Mouse (Mus musculus) heart, postnatal 14 days (tissue): ENCODE results near the gene Gucy1b1. TPM values are rescaled to one million over a fixed set of nuclear protein-coding genes. Genes with fewer than 3 reads are reported as not detected.

Source experiments
- DNase-seq, 2 experiments: peaks; one replicate each; pipeline ENCODE4 v3.0.0; 2021 to 2022
- intact Hi-C: fragments of 180-260 bp; cut with DNase I; formaldehyde crosslinking; loops from one replicate; pipeline ENCODE4 v1.15.1; 2025
- long read RNA-seq, 2 experiments: library from polyadenylated mRNA; stranded (forward); transcript quantifications; one replicate each; pipeline ENCODE4 v2.0.0; 2021
- total RNA-seq, 2 experiments: library from RNA; stranded (reverse); gene quantifications; 2 replicates each; pipeline ENCODE4 v1.2.3; 2021

Gucy1b1 gene
- 10 to 100 TPM; 19.8 to 21.1 TPM for total RNA-seq
- long read RNA-seq, experiment 1, transcript Gucy1b1-201 (14 exons, 3,223 nt) = major isoform, 20 of 21 reads
- long read RNA-seq, experiment 1, partial matches to known transcripts = 0 of 21 reads
- long read RNA-seq, experiment 1, other reads (novel, unspliced or antisense) = 0 of 21 reads
- long read RNA-seq, experiment 2, transcript Gucy1b1-201 (14 exons, 3,223 nt) = major isoform, 17 of 19 reads
- long read RNA-seq, experiment 2, partial matches to known transcripts = 1 of 19 reads
- long read RNA-seq, experiment 2, other reads (novel, unspliced or antisense) = 1 of 19 reads

DNA sequence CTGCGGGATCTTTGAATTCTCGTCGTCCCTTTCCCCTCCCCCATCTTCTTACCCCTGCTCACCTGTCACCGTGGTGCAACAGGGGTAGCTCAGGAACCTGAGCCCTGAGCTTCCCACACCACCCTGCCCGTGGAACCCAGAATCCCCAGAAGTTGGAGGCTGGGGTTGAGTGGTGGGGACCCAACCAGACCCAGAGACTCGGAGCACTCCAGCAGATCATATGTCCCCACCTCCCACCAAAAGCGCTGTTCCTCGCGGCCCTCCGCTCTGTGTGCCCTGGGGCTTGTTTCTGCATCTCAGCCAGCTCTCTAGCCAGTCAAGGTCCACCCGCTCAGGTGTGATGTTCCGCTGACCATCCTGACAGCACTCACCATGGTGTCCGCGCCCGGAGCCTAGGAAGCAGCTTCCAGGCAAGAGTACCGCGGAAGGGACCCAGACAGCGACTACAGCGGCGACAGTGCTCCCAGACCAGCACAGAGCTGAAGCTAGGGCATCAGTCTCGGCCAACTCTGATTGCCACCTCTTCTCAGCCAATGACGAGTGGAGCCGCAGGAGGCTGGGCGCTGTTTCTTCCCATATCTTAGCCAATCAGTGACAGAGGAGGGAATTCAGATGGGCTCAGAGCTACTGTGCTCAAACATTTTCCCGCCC is at the start of gene Gucy1b1:
TSS of gene Gucy1b1 (minus strand) at position 489 of the 651 bp plus-strand sequence.
- intact Hi-C loops = loop anchor here (5.0 kb wide), 1 partner anchor 63 kb away; no protein-coding TSS in a partner anchor
- peak; percentile 68 to 69 for DNase-seq

DNA sequence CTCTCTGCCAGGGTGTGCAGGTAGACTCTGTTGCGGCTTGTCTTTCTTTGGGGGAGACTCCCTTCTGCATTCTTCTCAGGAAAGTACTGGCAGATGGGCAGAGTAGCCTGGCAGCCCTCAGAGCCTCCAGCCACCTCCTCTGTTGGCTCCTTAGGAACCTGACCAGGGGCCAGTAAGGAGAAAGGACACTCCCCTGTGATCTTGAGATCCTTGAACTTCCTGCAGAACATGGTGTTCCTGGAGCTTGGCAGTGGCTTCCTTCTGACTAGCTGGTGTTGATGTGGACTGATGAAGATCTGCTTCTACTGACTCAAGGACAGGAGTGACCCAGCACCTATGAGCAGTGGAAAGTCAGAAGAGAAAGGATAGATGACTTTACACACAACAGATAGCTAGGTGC is 44.4 kb upstream of the Gucy1b1 start:
- no peak for DNase-seq
- intact Hi-C loops = no loop called here

DNA sequence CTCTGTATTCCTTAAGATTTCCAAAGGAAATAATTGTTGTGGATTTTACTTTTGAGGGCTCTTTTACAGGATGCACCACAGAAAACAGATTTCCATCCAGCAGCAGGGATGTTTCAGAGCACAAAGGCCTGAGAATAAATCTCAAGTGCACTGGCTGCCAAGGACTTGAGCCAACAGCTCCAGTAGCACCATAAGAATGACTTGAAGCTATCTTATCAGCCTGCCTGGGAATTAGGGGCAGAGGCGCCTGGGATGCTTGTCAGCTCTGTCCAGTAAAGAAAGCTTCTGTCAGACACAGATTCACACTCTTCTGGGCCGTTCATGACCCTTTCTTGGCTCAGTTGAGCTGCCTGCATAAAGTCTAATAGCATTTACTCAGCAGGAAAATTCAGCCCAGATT is 38.0 kb upstream of the Gucy1b1 start:
- intact Hi-C loops = no loop called here
- peak; percentile 55 to 63 for DNase-seq

DNA sequence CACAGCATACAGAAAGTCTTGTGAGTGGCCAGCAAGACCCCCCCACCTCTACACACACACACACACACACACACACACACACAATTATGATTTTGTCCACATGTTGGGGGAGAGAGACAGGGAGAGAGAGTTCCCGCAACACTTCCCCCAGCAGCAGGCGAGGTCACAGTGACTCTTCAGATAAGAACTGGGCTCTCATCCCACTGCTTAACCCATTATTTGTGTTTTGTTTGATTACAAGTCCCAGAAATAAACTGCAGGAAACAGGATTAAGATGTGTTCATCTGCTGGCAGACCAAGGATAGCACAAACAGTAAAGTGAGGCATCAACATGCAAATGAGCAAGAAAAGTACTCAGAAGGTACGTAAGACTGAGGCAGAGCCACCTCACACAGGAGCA is 37.5 kb upstream of the Gucy1b1 start:
- DNase-seq = peak; percentile 19 to 56
- intact Hi-C loops = no loop called here

DNA sequence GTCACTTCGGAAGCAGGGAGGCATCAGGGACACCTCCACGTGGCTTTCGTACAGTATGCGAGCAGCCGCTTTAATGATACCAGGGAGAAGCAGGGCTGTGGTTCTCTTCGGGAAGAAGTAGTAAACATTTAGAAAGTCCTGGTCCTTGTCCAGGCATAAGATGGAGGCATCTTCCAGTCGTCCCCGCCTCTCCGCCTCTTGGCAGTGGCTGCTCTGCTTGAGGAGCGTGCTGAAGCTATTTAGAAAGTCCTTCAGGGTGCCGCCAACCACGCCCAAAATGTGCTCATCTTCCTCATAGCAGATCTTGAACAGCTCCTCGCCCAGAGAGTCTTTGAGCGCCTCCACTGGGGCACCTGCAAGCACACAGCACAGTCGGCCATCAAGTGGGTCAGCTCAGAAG is 34.5 kb upstream of the Gucy1b1 start:
- no peak for DNase-seq
- intact Hi-C loops = no loop called here

DNA sequence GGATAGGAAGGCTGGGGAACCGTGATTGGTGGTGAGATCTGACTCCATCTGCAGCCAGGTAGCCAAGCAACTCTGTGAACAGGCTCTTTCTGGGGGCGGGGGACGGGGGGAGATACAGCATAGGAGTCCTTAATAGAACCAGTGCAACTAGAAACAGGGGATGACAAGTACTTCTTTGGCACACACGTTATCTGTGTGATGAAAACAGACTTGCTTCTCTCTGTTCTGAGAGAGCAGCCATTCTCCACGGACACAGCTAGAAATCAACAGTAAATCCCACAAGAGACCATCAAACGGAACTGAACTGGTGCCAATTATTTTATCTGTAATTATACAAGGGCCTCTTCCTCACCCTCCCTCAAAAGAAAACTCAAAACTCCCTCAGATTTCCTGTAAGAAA is 29.7 kb upstream of the Gucy1b1 start:
- DNase-seq = no peak

DNA sequence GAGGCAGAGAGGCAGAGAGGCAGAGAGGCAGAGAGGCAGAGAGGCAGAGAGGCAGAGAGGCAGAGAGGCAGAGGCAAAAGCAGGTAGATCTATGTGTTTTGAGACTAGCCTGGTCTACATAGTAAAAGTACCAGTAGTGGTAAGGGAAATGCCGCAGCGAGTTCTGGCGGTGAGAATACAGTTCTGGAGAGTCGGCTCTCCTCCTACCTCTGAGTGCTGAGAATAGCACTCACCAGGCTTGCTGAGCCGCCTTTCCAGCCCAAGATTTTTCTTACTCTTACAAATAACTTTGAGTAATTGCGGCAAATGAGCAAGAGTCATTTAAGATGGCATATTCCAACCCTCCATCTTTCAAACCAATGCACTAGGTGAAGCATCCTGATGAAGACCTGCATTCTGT is 24.6 kb upstream of the Gucy1b1 start:
- intact Hi-C loops = no loop called here
- no peak for DNase-seq

More for the DNA sequence above, 29.7 kb upstream of the Gucy1b1 start:
- intact Hi-C loops = no loop called here

DNA sequence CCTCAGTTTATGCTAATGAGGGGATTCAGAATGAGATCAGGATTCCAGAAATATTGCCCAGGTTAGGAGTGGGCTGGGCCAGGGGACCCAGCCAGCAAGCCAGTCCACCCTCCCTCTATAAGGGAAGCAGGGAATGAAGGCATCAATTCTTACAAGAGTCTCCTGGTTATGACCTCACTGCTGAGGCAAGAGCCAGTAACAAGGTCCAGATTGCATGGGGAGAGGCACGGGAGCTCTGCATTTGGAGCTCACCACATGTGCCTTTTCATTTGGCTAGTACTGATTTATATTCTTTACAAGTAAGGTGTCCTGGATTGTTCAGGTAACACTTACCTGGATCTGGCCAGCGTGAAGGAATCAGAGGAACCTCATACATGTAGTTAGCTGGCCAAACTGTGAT is 22.3 kb upstream of the Gucy1b1 start:
- intact Hi-C loops = no loop called here
- DNase-seq = no peak

DNA sequence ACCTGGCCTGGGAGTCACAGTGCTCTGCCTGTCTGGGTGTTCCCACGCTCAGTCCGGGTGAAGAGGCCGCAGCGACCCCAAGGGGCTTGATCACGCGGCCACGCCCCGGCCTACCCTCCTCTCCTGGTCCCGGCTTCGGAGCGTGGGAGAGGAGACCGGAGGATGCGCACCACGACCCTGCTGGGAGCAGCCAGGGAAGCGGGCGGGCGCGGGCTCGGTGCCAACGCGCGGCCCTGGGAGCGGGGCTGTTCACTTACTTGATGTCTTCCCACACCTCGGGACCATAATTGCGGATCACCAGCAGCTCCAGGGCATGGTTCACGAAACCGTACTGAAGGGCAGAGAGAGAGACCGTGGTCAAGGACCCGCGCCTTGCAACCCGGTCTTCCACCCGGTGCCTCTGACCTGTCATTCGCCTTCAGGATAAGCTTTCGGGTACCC is 728 bp downstream of the Gucy1b1 start:
- DNase-seq = peak; percentile 72 to 74
- intact Hi-C loops = loop anchor here (5.0 kb wide), 1 partner anchor 64 kb away; no protein-coding TSS in a partner anchor

DNA sequence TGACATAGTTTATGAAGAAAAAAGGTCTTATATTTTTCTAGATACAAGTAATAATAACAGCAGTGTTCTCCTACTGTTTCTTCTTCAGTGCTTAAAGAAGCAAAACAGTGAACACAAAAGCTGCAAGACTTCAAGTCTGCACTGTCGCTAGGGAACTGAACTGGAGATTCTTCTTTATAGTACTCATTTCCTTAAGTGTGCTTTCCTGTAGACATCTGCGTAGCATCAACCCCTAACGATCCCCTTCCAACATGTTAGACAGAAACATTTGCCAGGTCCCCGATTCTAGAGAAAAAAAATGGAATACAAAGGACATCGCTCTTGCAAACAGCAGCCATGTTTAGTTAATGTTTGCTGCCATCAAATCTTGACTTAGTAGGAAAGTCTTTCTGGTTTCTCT is 6.7 kb downstream of the Gucy1b1 start:
- intact Hi-C loops = no loop called here
- no peak for DNase-seq

DNA sequence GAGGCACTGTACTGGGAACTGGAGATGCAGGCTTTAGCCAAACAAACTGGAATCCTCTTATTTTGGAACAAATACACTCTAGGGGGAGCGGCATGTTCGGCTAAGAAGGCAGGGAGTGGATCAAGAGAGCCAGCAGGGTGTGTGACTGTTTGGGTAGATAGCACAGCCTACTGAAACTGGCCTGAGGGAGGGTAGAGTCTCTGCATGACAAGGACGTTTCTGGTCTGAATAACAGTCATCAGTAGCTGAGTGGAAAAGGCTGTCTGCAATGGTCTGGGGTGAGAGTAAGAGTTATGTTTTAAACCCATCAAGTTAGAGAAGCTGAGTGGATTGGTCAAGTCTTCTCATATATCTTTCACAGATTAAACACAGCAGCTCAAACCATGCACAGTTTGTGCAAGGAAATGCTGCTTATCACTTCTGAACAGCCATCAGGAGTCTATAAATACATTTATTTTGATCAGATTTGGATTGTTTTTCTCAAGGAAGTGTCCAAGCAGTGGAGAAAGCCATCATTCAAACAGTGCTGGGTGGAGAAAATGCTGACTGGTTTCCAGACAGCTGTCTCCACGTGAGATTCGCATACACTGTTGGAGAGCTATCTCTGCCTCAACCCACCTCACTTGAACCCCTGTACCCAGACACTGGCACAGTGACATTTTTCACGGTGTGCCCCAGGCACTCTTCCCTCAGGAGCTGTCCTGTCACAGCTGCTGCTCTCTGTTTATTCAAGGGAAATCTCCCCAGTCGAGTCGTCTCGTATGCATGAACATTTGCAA is 12.9 kb downstream of the Gucy1b1 start:
- DNase-seq = no peak
- intact Hi-C loops = no loop called here

DNA sequence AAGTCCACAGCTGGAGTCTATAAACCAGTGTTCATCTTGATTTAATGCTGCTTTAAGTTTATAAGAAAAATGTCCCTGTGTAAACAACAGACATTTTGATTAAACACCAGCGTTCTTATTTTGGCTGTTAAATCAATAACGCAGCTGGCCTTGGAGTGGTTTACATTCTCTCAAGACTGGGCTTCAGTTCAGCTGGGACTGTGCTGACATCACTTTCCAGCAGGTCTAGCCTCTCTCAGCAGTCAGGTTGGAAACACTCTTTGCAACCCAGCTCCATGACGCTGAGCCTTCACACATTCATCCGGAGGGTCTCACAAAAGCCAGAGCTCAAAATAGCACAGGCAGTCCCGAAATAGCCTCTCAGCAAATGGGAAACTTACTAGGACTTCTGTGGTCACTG is 17.3 kb downstream of the Gucy1b1 start:
- intact Hi-C loops = no loop called here
- DNase-seq = no peak

DNA sequence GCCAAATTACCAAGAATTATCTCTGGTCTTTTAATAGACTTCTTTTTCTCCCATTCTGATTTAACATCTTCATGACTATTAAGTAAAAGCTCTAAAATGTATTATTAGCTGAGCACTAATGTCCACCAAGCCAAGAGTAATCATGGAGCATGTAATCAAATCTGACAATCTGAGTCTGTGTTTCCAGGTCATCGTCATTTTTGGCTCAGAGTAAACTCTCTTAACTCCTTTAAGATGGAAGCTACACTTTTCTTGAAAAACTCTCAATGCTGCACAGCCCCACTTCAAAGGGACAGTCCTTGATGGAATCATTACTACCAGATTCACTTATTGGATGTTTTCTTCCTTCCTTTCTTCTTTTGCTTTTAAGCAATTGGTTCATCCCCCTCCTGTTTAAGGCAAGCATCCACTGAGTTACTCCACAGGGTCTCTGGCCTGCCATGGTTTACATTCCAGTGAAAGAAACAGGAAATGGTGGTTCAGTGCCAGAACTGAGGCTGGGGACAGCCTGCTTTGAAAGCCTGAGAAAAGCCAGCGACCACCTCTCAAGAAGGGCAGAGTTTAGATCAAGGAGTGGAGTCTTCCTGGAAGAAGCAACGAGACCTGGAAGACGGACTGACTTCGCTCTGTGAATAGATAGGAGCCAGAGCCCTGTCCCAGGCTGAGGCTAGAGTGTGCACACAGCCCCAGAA is 20.1 kb downstream of the Gucy1b1 start:
- DNase-seq = no peak
- intact Hi-C loops = no loop called here

DNA sequence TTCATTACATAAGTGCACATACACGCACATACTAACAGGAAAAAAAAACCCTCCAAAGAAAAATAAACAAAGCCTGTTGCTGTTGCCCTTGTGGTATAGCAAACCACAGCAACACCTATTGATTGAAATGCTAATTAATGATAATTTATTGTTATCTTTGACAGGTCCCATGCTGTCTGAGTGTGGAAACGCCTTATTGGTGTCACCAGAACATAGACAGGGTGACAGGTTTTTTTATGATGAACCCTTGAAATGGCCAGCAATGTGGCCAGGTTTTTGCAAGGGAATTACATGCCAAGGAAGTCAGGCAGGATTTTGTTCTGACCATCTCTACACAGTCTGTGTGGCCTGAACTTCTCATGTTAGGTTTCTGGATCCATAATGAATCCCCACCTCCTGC is 22.5 kb downstream of the Gucy1b1 start:
- DNase-seq = no peak
- intact Hi-C loops = no loop called here

DNA sequence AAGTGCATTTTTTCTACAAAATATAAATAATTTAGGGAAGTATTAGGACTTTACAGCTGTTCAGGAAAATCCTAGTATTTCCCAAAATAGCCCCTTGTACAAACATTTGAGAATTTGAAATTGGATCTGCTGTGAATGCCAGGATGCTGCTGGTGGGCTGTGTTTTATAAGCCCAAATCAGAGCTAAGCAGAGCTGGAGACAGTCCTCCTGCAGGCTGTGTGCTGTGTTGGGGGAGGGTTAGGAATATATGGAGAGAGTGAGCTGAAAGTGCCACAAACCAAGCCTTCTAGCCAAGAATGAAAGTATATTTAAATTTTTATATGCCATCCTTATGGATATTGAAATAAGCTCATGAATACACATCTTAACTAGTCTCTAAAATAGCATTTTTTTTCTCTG is 23.0 kb downstream of the Gucy1b1 start:
- intact Hi-C loops = no loop called here
- no peak for DNase-seq

DNA sequence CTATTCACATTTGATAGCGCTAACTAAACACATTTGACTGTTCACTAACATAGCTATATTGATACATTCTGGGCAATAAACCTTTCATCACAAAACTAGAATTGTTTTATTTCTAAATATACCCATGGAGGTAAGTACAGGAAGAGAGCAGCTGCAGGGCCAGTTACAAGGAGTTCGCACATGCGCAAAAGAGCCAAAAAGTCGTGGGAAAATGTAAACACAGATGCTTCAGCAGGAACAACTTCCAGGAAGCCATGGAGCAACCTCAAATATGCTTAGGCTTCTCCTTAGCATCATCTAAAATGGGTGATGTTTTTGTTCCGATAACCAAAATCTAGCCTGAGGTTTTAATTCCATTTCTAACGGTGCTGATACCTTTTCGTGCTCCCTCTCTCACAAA is 25.8 kb downstream of the Gucy1b1 start:
- intact Hi-C loops = loop anchor here (5.0 to 10.0 kb wide), 2 partner anchors 166 to 304 kb away; no protein-coding TSS in a partner anchor
- no peak for DNase-seq

DNA sequence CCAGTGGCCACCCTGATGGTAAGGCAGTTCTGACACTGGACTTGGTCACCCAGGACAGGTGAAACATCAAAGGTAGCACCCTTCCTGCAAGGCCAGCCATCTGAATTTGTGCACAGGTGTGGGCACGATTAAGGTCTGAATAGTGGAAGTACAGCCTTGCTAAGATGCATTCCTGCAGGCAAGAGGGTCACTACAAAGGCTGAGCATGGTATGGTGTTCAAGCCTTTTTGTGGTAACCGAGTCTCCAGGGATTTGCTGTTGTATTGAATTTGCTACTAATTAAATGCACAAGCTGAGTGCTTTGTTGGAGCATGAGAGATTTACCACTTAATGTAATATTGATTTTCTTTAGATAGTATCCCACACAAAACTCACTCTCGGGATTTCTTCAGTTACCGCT is 26.4 kb downstream of the Gucy1b1 start:
- intact Hi-C loops = loop anchor here (5.0 to 10.0 kb wide), 2 partner anchors 167 to 304 kb away; no protein-coding TSS in a partner anchor
- no peak for DNase-seq

DNA sequence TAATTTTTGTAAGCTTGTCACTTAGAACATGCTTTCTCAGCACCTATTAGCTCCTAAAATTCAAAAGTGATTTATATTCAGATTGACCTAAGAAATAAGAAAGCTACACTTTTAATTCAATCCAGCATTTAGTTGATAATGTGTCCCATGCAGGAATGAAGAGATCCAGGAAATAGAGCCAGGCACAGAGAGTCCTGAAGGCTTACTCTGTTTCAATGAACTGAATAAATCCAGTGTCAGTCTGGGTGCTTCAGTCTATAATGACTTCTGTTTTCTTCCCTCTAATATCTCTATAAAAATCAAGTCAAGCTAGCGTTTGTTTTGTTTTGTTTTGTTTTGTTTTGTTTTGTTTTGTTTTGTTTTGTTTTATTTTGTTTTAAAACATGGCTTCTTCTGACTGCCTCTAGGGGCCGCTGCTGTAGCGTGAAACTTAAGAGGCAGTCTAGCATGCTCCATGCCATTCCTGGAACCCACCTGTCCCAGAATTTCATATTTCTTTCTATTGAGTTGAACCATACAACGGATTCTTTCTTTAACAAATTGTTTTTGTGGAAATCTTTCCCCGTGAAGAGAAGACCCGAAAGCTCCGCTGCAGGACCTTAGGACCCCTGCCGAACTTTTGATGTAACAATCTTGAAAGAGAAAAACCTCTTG is 27.3 kb downstream of the Gucy1b1 start:
- intact Hi-C loops = loop anchor here (1.0 to 10.0 kb wide), 3 partner anchors 168 to 305 kb away; no protein-coding TSS in a partner anchor
- DNase-seq = peak; percentile 61 to 72

DNA sequence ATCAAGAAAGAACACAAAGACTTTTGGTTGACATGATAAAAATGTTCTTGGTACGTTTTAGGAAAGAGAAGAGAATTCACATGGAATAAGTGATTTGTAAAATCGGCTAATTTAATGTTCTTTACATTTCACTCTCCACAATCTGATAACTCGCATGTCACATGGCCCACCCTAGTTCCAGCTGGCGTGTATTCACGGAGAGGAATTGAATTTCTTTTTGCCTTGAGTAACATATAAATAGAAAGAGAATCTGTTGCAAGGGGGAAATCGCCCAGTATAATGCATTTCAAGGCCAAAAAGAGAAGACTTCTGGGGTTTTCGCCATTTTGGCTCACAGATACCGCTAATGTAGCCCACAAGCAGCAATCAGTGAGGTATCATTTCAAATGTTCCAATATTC is 28.4 kb downstream of the Gucy1b1 start:
- intact Hi-C loops = loop anchor here (5.0 to 10.0 kb wide), 2 partner anchors 169 to 306 kb away; no protein-coding TSS in a partner anchor
- DNase-seq = no peak

DNA sequence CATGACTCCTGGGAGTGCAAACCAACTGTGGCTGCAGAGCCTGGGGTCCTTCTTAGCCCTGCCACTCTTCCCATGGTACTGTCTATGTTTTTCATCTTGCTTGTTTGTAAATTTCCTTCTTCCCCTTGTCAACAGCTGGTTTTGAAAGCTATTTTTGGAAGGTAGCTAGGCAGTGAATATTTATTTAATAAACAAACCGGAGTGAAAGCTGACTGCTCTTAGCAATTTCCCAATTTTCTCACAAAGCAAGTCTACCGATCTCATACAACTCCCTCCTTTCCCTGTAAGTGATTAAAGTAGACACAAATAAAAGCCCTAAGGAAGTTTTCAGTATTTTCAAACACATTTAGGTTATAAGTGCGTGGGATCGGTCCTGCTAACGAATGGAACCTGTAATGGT is 29.6 kb downstream of the Gucy1b1 start:
- intact Hi-C loops = loop anchor here (5.0 to 10.0 kb wide), 2 partner anchors 170 to 307 kb away; no protein-coding TSS in a partner anchor
- DNase-seq = no peak
